Mouse (Mus musculus) NIH3T3 (cell line): ENCODE measurements at regions not wholly inside any gene's neighbourhood (a gene's known extent, or its start where the extent isn't known, plus 50 kb on each side); places are given as distances from the start of the nearest gene placed in this dataset.
A peak's percentile ranks its signal among the peaks of the same experiment; 100 is the strongest.
"Not testable (repeated sequence)": the region's sequence is repeated elsewhere in the genome, so short reads cannot be mapped to it uniquely, and the experiment has no call there.

Experiments
- DNase-seq: peaks from one replicate; pipeline ENCODE4 v3.0.0-alpha.2; 2012; ENCODE audit warnings: low read depth

- peak; percentile 18 for DNase-seq
Observed at GRCm38 (mm10) chr13:5546937-5547336, 314.3 kb upstream of the Klf6 start.

GRCm38 (mm10) chr13:5548768-5549167, 312.5 kb upstream of the Klf6 start:
- DNase-seq = no peak

GRCm38 (mm10) chr13:5549175-5549574, 312.1 kb upstream of the Klf6 start:
- DNase-seq = no peak

- no peak for DNase-seq
Observed at GRCm38 (mm10) chr13:5549747-5550146, 311.5 kb upstream of the Klf6 start.

- DNase-seq = no peak
Observed at GRCm38 (mm10) chr13:5550354-5550753, 310.9 kb upstream of the Klf6 start.

GRCm38 (mm10) chr13:5551131-5551530, 310.2 kb upstream of the Klf6 start:
- DNase-seq = no peak

- DNase-seq = peak; percentile 2
Observed at GRCm38 (mm10) chr13:5553461-5553860, 307.8 kb upstream of the Klf6 start.

GRCm38 (mm10) chr13:5558095-5558494, 303.2 kb upstream of the Klf6 start:
- peak; percentile 83 for DNase-seq

GRCm38 (mm10) chr13:5566479-5566878, 294.8 kb upstream of the Klf6 start:
- DNase-seq = no peak

- DNase-seq = peak; percentile 41
Observed at GRCm38 (mm10) chr13:5566896-5567295, 294.4 kb upstream of the Klf6 start.

- no peak for DNase-seq
Observed at GRCm38 (mm10) chr13:5569579-5569978, 291.7 kb upstream of the Klf6 start.

- no peak for DNase-seq
Observed at GRCm38 (mm10) chr13:5570386-5570785, 290.9 kb upstream of the Klf6 start.

- DNase-seq = no peak
Observed at GRCm38 (mm10) chr13:5576568-5576967, 284.7 kb upstream of the Klf6 start.

GRCm38 (mm10) chr13:5583681-5584080, 277.6 kb upstream of the Klf6 start:
- not testable (repeated sequence) for DNase-seq

GRCm38 (mm10) chr13:5587196-5587595, 274.1 kb upstream of the Klf6 start:
- no peak for DNase-seq

- DNase-seq = peak; percentile 30
Observed at GRCm38 (mm10) chr13:5591286-5591685, 270.0 kb upstream of the Klf6 start.

GRCm38 (mm10) chr13:5591837-5592555, 269.3 kb upstream of the Klf6 start:
- peak; percentile 53 for DNase-seq

GRCm38 (mm10) chr13:5592556-5593061, 268.7 kb upstream of the Klf6 start:
- no peak for DNase-seq

- DNase-seq = no peak
Observed at GRCm38 (mm10) chr13:5601648-5602047, 259.6 kb upstream of the Klf6 start.

- DNase-seq = peak; percentile 72
Observed at GRCm38 (mm10) chr13:5603905-5604596, 257.2 kb upstream of the Klf6 start.

GRCm38 (mm10) chr13:5605418-5605817, 255.9 kb upstream of the Klf6 start:
- DNase-seq = no peak

GRCm38 (mm10) chr13:5607462-5607861, 253.8 kb upstream of the Klf6 start:
- no peak for DNase-seq

GRCm38 (mm10) chr13:5614186-5614737, 247.0 kb upstream of the Klf6 start:
- no peak for DNase-seq
